Mouse (Mus musculus): Measurements from ENCODE around the gene Rab9b. TPM values are rescaled to one million over a fixed set of nuclear protein-coding genes. Genes with fewer than 3 reads are reported as not detected.

Rab9b gene
- polyA plus RNA-seq (2014; fragmentation: Nextera tagmentation; extraction: Ambion mirVana): 0.12 and 0.51 TPM in 2 replicates

DNA sequence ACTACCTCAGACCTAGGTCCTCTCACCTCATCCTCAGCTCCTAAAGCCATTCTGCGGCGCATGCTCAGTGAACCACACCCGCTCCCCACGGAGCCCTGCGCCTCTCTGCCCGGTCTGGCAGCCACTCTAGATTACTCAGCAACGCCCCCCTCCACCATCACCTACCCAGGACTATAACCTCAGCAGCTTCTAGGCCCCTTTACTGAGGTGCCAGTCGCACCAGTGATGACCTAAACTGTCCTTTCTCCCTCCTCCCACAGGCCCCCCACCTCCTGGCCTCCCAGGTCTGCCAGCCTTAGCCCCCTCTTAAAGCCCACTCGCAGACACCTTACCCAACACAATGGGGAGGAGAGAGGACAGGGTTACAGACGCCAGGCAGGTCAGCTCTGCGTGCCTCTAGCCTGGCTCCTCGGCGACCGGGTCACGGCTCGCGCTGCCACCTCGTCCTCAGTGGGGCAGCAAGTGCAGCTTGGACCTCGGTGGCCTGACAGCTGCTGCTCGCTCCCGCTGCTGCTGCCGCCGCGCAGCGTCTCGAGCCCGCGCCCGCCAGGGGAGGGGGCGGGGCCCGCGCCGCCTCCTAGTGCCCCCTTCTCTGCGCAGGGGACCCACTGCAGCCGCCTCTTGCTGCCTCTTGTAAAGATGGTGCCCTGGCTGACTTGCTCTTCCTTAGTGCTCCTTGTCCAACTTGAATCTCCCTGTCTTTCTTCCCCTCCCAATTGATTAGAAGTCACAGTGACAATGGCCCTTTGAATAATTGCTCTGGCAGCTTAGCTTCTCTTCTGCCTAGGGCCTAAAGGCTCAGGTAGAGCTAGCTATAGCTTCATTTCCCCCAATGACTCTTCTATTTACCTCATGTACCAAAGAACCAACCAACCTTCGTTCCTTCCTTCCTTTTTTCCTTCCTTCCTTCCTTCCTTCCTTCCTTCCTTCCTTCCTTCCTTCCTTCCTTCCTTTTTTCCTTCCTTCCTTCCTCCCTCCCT, at the start of gene Rab9b:
Gene Rab9b (minus strand): TSS at position 695 of the 980 bp plus-strand sequence.
- Histone ChIP-seq H3K27ac (replicated peaks; ENCODE audit: low read depth, low read length) (no peak within 1 kb of the TSS), H3K4me1 (ENCODE audit: control insufficient read depth, insufficient read depth, low read length) (no peaks in the 10 kb centered on the region), H3K9ac (ENCODE audit: low read length) (no peak within 1 kb of the TSS; the same call in 1 of the 2 replicates), H3K36me3 (ENCODE audit: control insufficient read depth, insufficient read depth, low read length) (no peaks in the 10 kb centered on the region), H3K27me3 (ENCODE audit: control insufficient read depth, insufficient read depth, low read length) (no peaks in the 10 kb centered on the region), H3K9me3 (ENCODE audit: control insufficient read depth, low read length) (no peaks in the 10 kb centered on the region), H3K4me3 (ENCODE audit: low read depth, low read length) (peak within 1 kb of the TSS; percentile 40), H3K4me2 (ENCODE audit: low read depth, severe bottlenecking) (peak within 1 kb of the TSS; percentile 72)
- ATAC-seq (ENCODE audit: insufficient number of reproducible peaks, low FRiP score, low TSS enrichment, low read depth): peak; percentile 65
- 20% methylated on average over 19 of the region's 36 CpGs for WGBS
- DNase-seq (ENCODE audit: low spot score): peak; percentile 36

GRCm38 (mm10) chrX:136904369-136904768, 35.8 kb upstream of the Rab9b start:
- no peaks in the 10 kb centered on the region for H3K9me3 ChIP-seq (ENCODE audit: control insufficient read depth, low read length)
- no peak for DNase-seq (ENCODE audit: low spot score)
- no peak for ATAC-seq (ENCODE audit: insufficient number of reproducible peaks, low FRiP score, low TSS enrichment, low read depth)
- 62% methylated on average over 4 of the region's 4 CpGs for WGBS
- H3K36me3 ChIP-seq (ENCODE audit: control insufficient read depth, insufficient read depth, low read length): no peaks in the 10 kb centered on the region
- H3K4me1 ChIP-seq (ENCODE audit: control insufficient read depth, insufficient read depth, low read length): no peaks in the 10 kb centered on the region
- H3K4me3 ChIP-seq (ENCODE audit: low read depth, low read length): no peak overlapping the region
- H3K9ac ChIP-seq (ENCODE audit: low read length): no peak overlapping the region
- H3K4me2 ChIP-seq (ENCODE audit: low read depth, severe bottlenecking): no peak overlapping the region
- H3K27me3 ChIP-seq (ENCODE audit: control insufficient read depth, insufficient read depth, low read length): no peaks in the 10 kb centered on the region
- no peak overlapping the region for H3K27ac ChIP-seq (replicated peaks; ENCODE audit: low read depth, low read length)

GRCm38 (mm10) chrX:136895757-136896156, 27.2 kb upstream of the Rab9b start:
- Histone ChIP-seq H3K36me3 (ENCODE audit: control insufficient read depth, insufficient read depth, low read length) (no peaks in the 10 kb centered on the region), H3K9ac (ENCODE audit: low read length) (no peak overlapping the region), H3K27ac (replicated peaks; ENCODE audit: low read depth, low read length) (no peak overlapping the region), H3K4me3 (ENCODE audit: low read depth, low read length) (no peak overlapping the region), H3K4me1 (ENCODE audit: control insufficient read depth, insufficient read depth, low read length) (no peaks in the 10 kb centered on the region), H3K9me3 (ENCODE audit: control insufficient read depth, low read length) (no peaks in the 10 kb centered on the region), H3K27me3 (ENCODE audit: control insufficient read depth, insufficient read depth, low read length) (no peaks in the 10 kb centered on the region), H3K4me2 (ENCODE audit: low read depth, severe bottlenecking) (no peak overlapping the region)
- DNase-seq (ENCODE audit: low spot score) (no peak), ATAC-seq (ENCODE audit: insufficient number of reproducible peaks, low FRiP score, low TSS enrichment, low read depth) (no peak)
- WGBS: 63% methylated on average over 2 of the region's 2 CpGs

DNA sequence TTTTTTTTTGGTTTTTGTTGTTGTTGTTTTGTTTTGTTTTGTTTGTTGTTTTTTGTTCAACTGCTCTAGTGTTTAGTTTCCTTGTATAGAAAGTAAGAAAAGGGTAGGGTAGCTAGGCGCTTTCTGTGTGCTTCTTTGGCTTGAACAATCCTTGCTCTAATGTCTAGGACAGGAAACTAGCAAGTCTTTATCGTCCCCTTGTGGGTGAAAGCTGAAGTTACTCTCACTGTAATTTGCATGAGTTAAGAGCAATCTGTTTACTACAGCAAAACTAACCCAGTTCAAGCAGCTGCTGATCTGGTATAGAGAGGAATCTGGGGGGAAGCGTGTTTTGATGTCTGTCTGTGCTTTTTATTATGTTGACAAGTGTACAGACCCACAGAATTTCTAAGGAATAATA, 18.3 kb downstream of the Rab9b start:
- Histone ChIP-seq H3K27ac (replicated peaks; ENCODE audit: low read depth, low read length) (no peak overlapping the region), H3K4me2 (ENCODE audit: low read depth, severe bottlenecking) (no peak overlapping the region), H3K36me3 (ENCODE audit: control insufficient read depth, insufficient read depth, low read length) (no peaks in the 10 kb centered on the region), H3K9ac (ENCODE audit: low read length) (no peak overlapping the region), H3K4me1 (ENCODE audit: control insufficient read depth, insufficient read depth, low read length) (no peaks in the 10 kb centered on the region), H3K4me3 (ENCODE audit: low read depth, low read length) (no peak overlapping the region), H3K9me3 (ENCODE audit: control insufficient read depth, low read length) (no peaks in the 10 kb centered on the region), H3K27me3 (ENCODE audit: control insufficient read depth, insufficient read depth, low read length) (no peaks in the 10 kb centered on the region)
- ATAC-seq (ENCODE audit: insufficient number of reproducible peaks, low FRiP score, low TSS enrichment, low read depth) (no peak), DNase-seq (ENCODE audit: low spot score) (no peak)
- 41% methylated on average over 3 of the region's 3 CpGs for WGBS

GRCm38 (mm10) chrX:136828610-136829009, 39.9 kb downstream of the Rab9b start:
- no peak overlapping the region for H3K4me3 ChIP-seq (ENCODE audit: low read depth, low read length)
- H3K36me3 ChIP-seq (ENCODE audit: control insufficient read depth, insufficient read depth, low read length): no peaks in the 10 kb centered on the region
- ATAC-seq (ENCODE audit: insufficient number of reproducible peaks, low FRiP score, low TSS enrichment, low read depth) (no peak), DNase-seq (ENCODE audit: low spot score) (no peak)
- H3K27me3 ChIP-seq (ENCODE audit: control insufficient read depth, insufficient read depth, low read length): no peaks in the 10 kb centered on the region
- H3K4me2 ChIP-seq (ENCODE audit: low read depth, severe bottlenecking): no peak overlapping the region
- H3K9ac ChIP-seq (ENCODE audit: low read length): no peak overlapping the region
- H3K27ac ChIP-seq (replicated peaks; ENCODE audit: low read depth, low read length): no peak overlapping the region
- H3K4me1 ChIP-seq (ENCODE audit: control insufficient read depth, insufficient read depth, low read length): no peaks in the 10 kb centered on the region
- H3K9me3 ChIP-seq (ENCODE audit: control insufficient read depth, low read length): no peaks in the 10 kb centered on the region

GRCm38 (mm10) chrX:136825016-136825415, 43.5 kb downstream of the Rab9b start:
- WGBS: 76% methylated on average over 4 of the region's 4 CpGs
- no peaks in the 10 kb centered on the region for H3K9me3 ChIP-seq (ENCODE audit: control insufficient read depth, low read length)
- no peak overlapping the region for H3K4me3 ChIP-seq (ENCODE audit: low read depth, low read length)
- H3K9ac ChIP-seq (ENCODE audit: low read length): no peak overlapping the region
- H3K4me1 ChIP-seq (ENCODE audit: control insufficient read depth, insufficient read depth, low read length): no peaks in the 10 kb centered on the region
- 0 out of 2 replicates have a peak, but pooled peaks cover 2% of the 10 kb centered on the region for H3K27me3 ChIP-seq (ENCODE audit: control insufficient read depth, insufficient read depth, low read length)
- H3K4me2 ChIP-seq (ENCODE audit: low read depth, severe bottlenecking): no peak overlapping the region
- no peaks in the 10 kb centered on the region for H3K36me3 ChIP-seq (ENCODE audit: control insufficient read depth, insufficient read depth, low read length)
- ATAC-seq (ENCODE audit: insufficient number of reproducible peaks, low FRiP score, low TSS enrichment, low read depth) (no peak), DNase-seq (ENCODE audit: low spot score) (no peak)
- no peak overlapping the region for H3K27ac ChIP-seq (replicated peaks; ENCODE audit: low read depth, low read length)

GRCm38 (mm10) chrX:136822371-136822770, 46.2 kb downstream of the Rab9b start, which contains the start of gene Plp1:
Plp1 (plus strand) TSS chrX:136822671.
- whole genome bisulfite sequencing: 38% methylated on average over 1 of the region's 1 CpGs
- no peak for ATAC-seq (ENCODE audit: insufficient number of reproducible peaks, low FRiP score, low TSS enrichment, low read depth)
- H3K4me2 ChIP-seq (ENCODE audit: low read depth, severe bottlenecking): no peak within 1 kb of the TSS
- peaks cover 7% of the 10 kb centered on the region; the same call in 1 of the 2 replicates for H3K27me3 ChIP-seq (ENCODE audit: control insufficient read depth, insufficient read depth, low read length)
- H3K4me1 ChIP-seq (ENCODE audit: control insufficient read depth, insufficient read depth, low read length): no peaks in the 10 kb centered on the region
- H3K27ac ChIP-seq (replicated peaks; ENCODE audit: low read depth, low read length): no peak within 1 kb of the TSS
- H3K36me3 ChIP-seq (ENCODE audit: control insufficient read depth, insufficient read depth, low read length): no peaks in the 10 kb centered on the region
- no peaks in the 10 kb centered on the region for H3K9me3 ChIP-seq (ENCODE audit: control insufficient read depth, low read length)
- no peak for DNase-seq (ENCODE audit: low spot score)
- no peak within 1 kb of the TSS for H3K9ac ChIP-seq (ENCODE audit: low read length)
- H3K4me3 ChIP-seq (ENCODE audit: low read depth, low read length): no peak within 1 kb of the TSS

DNA sequence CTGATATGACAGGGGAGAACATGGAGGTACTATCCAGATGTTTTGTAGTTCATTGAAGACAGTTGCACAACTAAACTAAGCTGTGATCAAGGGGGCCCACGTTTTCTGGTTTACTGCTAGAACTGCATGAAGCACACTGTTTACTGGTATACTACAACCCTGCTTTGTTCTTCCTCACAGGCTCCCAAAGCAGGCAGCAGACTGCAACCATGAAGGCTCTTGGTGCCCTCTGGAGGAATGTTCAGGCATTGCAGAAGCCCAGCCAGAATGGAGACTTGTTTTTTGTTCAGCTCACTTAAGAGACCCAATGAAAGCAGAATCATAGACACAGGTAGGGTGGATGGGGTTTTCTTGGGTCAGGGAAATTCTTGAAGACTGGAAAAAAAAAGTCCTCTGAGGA, 48.3 kb downstream of the Rab9b start:
- H3K4me2 ChIP-seq (ENCODE audit: low read depth, severe bottlenecking): no peak overlapping the region
- no peaks in the 10 kb centered on the region for H3K9me3 ChIP-seq (ENCODE audit: control insufficient read depth, low read length)
- H3K27ac ChIP-seq (replicated peaks; ENCODE audit: low read depth, low read length): no peak overlapping the region
- ATAC-seq (ENCODE audit: insufficient number of reproducible peaks, low FRiP score, low TSS enrichment, low read depth) (no peak), DNase-seq (ENCODE audit: low spot score) (peak; percentile 80)
- 4% methylated on average over 1 of the region's 1 CpGs for WGBS
- H3K27me3 ChIP-seq (ENCODE audit: control insufficient read depth, insufficient read depth, low read length): peaks cover 7% of the 10 kb centered on the region; the same call in 1 of the 2 replicates
- H3K4me3 ChIP-seq (ENCODE audit: low read depth, low read length): no peak overlapping the region
- H3K4me1 ChIP-seq (ENCODE audit: control insufficient read depth, insufficient read depth, low read length): no peaks in the 10 kb centered on the region
- no peaks in the 10 kb centered on the region for H3K36me3 ChIP-seq (ENCODE audit: control insufficient read depth, insufficient read depth, low read length)
- no peak overlapping the region for H3K9ac ChIP-seq (ENCODE audit: low read length)

Measured in limb, embryonic 11.5 days (tissue).